Mouse (Mus musculus): ENCODE results near the gene Zap70. TPM values are rescaled to one million over a fixed set of nuclear protein-coding genes. Genes with fewer than 3 reads are reported as not detected.
"Not testable (repeated sequence)": the region's sequence is repeated elsewhere in the genome, so short reads cannot be mapped to it uniquely, and the experiment has no call there.

Gene Zap70
- total RNA-seq, 2 experiments from 2014 or later = 0.19 to 0.73 TPM

DNA sequence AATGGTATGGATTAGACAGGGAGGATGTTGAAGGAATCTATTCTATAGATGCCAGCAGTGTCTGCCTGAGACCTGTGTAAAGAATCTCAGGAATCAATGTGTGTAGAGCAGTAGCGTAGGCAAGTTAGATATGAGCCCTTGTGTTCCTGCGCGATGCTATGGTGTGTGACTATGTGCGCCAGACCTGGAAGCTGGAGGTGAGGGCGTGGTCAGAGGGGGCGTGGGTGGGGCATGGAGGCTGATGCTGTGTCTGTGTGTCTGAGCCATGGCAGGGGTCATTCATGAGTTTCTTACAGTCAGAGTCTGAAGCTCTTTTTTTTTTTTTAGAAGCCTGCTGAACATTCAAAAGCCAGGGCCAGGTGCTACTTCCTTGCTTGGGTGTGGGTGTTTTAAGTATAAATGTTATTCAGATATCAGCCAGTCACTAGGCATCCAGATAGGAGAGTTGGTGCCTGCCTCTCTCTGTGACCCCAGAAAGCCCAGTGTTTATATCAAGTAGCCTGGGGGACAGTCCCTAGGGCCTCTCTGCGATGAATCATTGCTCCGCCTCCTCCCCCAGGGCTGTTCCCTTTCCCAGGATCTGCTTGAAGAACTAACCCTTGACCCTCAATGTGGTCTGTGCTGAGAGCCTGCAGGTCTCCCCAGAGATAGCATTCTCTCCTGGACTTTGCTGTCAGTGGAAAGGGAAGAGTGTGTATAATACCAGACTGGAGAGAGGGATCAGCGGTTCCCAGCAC is 10.8 kb downstream of the Zap70 start:
- no peak for DNase-seq (ENCODE audit: low spot score)

DNA sequence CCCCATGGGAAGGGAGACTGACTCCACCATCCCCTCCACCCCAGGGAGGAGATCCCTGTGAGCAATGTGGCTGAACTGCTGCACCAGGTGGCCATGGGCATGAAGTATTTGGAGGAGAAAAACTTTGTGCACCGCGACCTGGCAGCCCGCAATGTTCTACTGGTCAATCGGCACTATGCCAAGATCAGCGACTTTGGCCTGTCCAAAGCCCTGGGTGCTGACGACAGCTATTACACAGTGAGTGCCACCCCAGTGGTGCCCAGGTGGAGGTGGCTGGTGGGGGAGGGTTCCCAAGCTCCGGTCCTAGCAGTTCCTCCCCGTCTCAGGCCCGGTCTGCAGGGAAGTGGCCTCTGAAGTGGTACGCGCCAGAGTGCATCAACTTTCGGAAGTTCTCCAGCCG is 19.2 kb downstream of the Zap70 start:
- DNase-seq (ENCODE audit: low spot score) = no peak

DNA sequence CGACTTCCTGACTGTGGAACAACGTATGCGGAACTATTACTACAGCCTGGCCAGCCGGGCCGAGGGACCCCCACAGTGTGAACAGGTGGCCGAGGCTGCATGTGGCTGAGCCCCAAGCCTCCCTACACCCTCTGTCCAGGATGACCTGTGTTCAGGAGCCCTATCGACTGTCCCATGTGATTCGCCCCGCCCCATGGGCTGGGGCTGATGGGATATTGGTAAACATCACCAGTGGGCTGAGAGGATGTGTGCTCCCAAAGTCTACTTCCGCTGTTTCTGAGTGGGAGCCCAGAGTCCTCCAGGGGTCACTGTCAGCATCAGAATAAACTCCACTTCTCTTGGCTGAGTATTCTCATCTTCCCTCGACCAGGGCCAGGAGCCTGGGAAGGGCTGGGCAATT is 20.9 kb downstream of the Zap70 start:
- DNase-seq (ENCODE audit: low spot score) = no peak

DNA sequence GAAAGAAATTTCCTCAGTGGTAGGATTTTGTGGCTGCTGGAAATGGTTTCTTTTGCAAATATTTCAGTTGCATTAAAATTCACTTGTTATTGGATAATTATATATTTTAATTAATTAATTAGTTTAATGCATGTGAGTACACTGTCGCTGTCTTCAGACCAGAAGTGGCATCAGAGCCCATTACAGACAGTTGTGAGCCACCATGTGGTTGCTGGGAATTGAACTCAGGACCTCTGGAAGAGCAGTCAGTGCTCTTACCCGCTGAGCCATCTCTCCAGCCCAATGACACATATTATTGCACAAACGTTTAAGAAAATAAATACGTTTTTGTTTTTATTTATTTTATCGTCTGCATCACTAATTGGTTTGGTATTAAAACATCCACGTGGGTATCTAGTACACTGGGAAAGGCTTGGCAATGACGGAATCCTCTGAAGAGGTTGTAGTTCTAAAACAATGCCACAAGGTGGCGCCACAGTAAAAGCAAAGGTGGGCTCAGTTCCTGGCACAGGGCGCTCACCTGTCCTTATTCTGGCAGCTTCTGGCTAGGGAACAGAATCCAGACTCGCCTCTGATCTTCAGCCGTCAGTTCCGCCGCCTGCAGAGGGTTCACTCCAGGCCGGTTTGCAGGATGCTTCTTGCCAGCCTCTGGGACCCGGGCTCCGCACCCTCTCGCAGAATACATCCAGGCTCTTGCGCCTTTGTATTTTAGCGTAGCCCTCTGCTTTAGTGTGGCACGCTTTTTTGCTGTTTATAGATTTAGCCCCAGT is 23.0 kb downstream of the Zap70 start:
- peak; percentile 84 for DNase-seq (ENCODE audit: low spot score)

DNA sequence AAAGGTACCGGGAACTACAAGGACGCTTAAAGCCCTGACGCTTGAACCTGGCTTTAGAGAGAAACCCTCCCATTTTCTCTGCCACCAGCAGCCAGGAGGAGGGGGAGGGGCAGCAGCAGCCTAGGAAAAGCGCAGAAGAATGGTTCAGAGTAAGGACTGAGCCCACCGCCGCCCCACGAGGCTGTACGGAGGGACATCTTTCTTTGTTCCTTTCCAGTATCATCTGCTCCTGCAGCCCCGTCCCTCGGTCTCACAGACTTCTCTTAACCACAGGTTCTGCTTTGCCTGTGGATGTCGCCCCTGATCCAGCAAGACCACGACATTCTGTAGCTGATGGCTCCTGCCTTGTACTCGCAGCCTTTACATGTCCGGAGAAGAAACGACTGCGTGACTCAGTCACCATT is 23.6 kb downstream of the Zap70 start:
- no peak for DNase-seq (ENCODE audit: low spot score)

DNA sequence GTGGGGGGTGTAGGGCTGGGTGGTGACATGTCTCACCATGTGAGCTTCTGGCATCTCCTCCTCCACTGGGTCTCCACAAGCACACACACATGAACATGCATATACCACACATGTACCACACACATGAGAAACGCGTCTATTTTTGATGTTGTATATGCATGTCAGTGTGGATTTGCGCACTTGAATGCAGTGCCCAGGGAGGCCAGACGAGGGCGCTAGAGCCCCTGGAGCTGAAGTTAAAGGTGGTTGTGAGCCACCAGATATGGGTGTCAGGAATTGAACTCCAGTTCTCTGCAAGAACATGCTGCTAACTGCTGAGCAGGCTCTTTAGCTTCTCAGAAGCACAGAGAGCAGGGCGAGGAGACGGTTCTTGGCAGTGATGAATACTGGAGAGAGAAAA is 24.8 kb downstream of the Zap70 start:
- no peak for DNase-seq (ENCODE audit: low spot score)

DNA sequence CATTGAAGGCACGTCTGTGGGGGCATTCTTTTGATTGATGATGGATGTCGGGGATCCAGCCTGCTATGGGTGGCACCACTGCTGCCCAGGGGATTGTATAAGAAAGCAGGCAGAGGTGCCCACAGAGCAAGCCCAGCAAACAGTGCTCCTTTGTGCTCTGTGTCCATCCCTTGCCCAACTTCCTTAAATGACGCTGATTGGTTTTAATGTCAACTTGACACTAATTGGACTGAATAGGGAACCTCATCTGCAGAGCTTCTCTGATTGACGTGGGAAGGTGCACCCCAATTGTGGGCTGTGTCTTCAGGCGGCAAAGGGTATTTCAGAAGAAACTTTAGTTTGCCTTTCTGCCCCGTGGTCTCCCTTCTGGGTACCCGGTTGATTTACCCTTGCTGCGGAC is 27.8 kb downstream of the Zap70 start:
- DNase-seq (ENCODE audit: low spot score) = no peak

DNA sequence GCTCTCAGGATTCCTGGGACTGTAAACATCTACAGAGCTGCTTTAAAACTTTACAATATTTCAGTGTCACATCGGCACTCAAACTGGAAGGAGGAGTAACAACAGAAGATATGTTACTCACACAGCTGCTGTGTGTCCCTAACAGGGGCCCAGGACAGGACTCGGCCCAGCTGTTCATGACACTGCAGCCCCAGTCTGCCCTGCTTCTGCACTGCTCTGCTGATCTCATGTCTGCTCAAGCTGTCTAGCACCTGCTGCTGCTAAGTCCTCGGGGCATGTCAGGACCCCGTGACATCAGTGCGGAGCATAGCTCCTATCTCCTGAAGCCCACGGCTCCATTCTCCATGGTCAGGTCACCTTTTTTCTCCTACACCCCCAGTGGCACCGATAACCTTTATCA is 35.1 kb downstream of the Zap70 start:
- DNase-seq (ENCODE audit: low spot score) = no peak

DNA sequence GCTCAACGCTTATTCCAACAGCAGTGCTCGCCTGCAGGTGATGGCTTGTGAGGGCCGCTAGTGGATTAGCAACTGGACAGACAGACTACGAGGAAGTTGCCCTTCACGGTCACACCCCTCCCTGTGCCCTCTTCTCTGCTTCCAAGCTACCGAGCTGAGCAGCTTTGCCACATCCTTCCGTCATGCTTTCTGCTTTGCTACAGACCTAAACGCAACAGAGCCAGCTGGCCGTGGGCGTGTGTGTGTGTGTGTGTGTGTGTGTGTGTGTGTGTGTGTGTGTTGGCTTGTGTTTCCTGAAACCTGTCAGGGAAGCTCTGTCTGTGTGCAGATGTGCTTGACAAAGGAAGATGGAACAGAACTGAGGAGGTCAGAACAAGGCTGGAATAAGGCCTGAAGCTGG is 35.9 kb downstream of the Zap70 start:
- DNase-seq (ENCODE audit: low spot score) = no peak

DNA sequence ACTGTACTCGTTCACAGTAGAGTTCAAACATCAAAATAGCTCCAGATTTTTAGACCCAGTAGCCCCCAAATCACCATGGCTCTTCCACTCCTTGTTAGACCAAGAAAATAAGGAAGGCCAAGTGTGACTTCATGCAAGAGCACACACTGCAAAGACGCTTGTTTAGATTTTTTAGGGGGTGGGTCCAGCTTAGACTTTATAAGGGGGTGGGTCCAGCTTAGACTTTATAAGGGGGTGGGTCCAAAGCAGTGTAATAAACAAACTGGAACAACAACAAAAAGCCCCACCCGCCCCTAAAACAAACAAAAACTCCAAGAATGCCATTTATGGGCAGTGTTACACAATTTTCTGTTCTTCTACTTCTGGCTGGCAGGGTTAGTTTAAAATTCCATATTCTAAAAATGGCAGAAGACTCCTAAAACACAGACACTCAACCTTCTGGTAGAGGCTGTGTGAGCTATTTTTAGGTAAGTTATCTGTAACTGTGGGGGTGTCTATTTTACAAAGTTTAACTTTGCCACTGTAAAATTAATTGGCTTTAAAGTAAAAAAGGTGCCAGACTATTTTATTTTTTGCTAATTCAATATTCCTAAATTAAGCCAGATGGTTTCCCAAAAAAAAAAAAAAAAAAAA is 38.9 kb downstream of the Zap70 start:
- DNase-seq (ENCODE audit: low spot score) = no peak

DNA sequence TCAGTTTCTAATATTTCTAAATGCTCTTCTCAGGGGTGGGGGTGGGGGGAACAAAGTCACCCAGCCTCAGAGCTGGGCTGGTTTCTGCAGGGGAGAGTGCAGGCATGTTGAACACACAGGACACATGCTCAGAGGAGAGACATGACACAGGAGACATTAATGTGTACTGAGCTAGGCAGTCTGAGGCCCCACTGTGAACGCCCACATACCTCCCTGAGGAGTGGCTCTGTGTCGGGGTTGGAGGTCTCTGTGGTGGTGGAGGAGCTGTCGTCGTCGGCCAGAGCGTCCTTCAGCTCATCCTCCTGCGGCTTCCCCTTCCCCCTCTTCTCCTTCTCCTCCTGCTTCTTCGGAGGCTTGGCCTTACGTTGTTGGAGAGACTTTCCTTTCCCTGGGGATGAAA is 42.7 kb downstream of the Zap70 start:
- no peak for DNase-seq (ENCODE audit: low spot score)

DNA sequence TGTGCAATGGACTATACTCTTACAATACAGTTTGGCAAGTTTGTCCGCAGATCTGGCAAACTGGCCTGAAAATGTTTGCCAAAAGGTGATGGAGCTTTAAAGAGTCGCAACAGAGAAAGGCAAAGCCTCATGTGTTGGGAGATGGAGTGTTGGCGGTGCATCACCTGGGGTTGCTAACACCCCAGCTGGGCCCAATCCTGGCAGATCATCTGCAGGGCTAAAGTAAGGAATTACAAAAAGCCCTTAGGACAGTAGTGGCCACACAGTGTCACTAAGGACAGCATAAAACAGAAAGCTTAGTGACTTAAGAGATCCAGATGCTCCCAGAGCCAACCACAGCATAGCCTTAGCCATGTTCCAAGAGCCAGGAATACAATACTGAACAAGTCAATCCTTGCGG is 43.2 kb downstream of the Zap70 start:
- DNase-seq (ENCODE audit: low spot score) = no peak

DNA sequence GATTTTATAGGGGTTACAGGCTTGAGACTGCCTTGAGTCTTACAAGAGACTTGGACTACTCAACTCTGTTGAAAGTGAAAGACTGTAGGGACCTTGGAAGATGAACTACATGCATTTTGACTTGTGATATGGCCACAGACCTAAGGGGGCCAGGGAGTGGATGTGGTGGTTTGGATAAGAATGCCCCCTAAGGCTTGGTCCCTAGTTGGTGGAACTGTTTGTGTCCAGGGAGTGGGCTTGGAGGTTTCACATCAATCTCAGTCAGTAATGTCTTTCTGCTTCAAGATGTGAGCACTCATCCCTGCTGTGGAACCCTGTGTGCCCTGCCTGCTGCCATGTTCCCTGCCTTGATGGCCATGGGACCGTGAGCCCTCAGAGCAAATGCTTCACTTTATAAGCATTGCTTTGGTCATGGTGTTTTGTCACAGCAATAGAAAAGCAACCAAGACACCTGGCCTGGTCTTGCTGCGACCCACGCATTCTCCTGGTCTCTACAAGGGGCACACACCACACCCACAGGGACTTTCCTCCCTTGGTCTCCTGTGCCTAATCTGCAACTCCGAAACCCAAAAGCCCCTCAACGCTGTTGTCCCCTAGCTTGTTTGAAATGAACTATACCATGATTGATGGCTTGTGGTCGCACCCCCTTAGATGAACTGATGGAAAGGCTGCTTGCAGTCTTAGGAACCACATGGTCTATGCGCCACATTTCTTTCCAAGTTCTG is 44.7 kb downstream of the Zap70 start:
- DNase-seq (ENCODE audit: low spot score) = no peak

DNA sequence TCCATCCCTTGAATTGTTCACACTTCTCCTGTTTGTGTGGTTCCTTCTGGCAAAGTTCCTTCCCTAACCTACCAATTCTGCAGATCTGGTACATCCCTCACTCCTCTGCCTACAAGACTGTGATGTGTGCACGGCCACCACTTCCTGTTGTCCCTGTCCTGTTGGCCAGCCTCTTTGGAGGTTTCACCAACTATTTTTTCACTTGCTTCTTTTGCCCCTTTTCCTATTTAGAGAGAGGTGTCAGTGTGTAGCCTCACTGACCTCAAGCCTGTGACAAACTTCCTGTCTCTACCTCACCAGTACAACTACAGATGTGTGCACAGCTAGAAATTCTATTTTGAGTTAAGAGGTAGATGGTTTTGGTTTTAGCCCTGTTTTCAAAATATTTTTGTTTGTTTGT is 45.5 kb downstream of the Zap70 start:
- no peak for DNase-seq (ENCODE audit: low spot score)

DNA sequence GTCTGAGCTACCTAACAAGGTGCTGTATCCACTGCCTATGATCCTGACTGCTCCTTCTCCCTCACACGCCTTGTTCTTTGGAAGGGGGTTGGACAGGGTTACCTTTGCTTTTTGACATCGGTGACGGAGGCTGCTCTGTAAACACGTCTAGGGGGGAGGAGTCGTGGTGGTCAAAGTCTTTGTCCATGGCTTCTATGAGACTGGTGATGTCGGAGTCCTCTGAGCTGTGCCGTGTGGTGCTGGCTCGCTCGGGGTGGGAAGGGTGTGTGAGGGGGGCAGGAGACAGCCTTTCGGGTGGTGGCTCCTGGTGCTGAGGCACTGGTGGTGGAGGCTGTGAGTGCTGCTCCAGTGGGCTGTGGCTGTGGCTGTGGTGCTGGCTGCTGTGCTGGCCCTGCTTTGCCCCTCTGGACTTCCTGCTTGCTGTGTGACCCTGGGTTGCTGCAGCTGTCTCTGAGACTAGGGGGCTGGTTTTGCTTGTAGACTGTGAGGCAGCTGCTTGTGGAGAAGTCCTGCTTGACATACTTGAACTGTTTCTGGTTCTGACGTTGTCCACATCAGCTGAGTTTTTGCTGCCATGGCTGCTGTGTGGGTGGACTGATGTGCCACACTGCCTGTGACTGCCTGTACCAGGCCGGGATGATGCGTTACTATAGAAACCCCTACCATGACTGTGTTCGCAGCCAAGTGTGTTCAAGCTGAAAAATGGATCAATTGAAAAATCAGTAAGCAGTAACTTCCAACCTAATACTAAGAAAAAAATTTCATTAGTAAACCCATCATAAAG is 46.4 kb downstream of the Zap70 start:
- no peak for DNase-seq (ENCODE audit: low spot score)

DNA sequence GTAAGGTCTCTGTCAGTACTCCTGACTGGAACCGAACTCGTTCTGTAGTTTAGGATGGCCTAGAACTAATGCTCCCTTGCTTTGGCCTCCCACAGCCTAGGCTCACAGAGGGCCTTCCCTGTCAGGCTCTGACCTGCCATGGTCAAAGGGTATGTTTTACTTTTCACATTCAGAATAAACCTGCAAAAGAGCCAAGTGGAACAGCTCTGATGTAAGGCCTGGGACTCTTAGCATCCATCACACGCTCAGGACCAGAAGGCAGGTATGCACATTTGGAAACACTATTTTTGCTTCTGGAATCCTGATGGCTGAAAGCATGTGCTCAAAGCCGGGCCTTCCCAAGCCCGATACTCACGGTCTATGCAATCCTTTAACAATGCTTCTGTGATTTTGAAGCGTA is 50.2 kb downstream of the Zap70 start:
- DNase-seq (ENCODE audit: low spot score) = no peak

DNA sequence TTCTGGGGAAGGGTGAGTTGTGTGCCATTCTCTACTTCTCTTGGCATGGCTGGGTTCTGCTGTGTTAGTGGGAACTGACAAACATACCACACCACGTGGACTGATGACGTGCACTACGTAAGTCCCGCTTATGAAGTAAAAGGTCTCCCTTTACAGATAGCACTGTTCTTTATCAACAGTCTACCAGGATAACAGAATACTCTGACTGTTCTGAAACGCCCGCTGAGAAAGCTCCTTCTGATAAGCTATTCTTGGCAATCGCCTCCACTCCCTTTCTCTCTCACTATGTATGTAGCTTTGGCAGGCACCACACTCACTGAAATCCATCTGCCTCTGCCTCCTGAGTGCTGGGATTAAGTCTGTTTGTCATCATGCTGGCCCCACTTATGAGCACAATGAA is 51.8 kb downstream of the Zap70 start:
- no peak for DNase-seq (ENCODE audit: low spot score)

DNA sequence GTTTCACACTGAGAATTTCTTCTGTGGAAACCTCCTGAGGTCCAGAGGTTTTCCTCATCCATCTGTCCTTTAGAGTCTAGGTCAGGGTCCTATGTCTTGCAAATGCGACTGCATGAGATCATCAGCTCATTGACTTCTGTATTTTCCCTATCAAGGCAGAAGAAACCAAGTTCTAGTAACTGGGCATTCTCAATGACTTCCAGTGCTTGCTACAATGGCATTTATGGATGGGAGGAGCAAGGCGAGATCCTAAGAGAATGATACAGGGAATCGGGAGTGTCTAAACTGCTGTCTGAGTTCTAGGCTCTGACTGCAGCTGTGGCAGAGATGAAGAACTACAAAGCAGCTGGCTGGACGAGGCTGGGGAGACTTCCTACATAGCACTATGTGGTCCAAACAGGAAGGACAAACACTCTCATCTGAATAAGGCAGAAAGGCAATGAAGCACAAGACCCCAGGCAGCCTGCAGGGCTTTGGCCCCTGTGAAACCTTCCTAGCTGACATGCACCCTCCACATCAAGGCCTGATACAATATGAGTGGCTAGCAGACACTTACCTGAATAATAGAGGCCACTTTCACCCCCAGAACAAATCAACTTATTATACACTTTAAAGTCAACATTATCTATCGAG is 52.8 kb downstream of the Zap70 start:
- no peak for DNase-seq (ENCODE audit: low spot score)

DNA sequence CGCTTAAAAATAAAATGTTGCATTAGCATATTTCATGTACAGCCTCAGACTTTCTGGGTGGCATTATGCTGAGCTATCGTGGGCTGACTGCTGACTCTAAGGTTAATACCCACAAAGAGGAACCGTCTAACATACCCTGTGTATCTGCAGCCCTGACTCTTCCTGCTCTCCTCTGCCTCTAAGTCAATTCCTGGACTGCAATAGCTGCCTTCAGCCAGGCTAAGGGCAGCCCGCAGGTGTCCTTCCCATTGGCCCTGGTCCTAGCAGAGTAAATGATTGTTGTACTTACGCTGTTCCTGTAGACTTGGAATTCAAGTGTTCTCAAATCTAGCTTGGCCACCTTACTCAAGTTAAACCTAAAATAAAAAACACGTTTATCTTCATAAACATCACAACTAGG is 53.6 kb downstream of the Zap70 start:
- no peak for DNase-seq (ENCODE audit: low spot score)

DNA sequence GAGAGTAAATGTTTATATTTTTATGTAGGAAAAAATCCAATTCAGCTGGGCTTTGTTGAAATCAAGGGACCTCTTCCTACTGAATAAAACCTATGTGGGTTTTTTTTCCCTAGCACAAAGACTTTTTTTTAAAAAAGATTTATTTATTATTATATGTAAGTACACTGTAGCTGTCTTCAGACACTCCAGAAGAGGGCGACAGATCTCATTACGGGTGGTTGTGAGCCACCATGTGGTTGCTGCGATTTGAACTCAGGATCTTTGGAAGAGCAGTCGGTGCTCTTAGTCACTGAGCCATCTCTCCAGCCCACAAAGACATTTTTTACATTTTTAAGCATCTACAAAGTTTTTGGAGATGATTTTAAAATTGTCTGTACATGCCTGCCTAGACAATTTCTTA is 60.3 kb downstream of the Zap70 start:
- not testable (repeated sequence) for DNase-seq (ENCODE audit: low spot score)

DNA sequence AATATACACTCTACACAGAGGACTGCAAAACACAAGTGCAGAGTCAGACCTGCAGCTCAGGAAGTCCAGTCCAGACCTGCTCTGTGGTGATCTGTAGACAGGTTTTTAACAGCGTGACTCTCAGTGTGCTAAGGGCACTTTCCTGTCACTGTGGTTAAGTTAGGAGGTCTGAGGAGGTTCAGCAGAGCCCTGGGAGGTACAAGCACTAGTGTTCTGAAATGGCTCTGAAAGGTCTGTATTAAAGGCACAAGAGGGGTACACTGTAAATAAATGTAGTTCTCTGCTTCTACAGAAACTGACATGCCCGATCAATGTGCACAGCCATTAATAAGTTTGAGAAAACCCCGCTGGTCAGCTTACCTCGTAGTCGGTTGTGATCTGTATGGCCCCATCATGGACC is 62.8 kb downstream of the Zap70 start:
- DNase-seq (ENCODE audit: low spot score) = no peak
